Mouse (Mus musculus): ENCODE measurements around the gene Was. TPM values are rescaled to one million over a fixed set of nuclear protein-coding genes. Genes with fewer than 3 reads are reported as not detected.
"Not testable (repeated sequence)": the region's sequence is repeated elsewhere in the genome, so short reads cannot be mapped to it uniquely, and the experiment has no call there.

Was gene
- polyA plus RNA-seq, 1 experiment from 2014 or later, result 0.26 TPM

DNA sequence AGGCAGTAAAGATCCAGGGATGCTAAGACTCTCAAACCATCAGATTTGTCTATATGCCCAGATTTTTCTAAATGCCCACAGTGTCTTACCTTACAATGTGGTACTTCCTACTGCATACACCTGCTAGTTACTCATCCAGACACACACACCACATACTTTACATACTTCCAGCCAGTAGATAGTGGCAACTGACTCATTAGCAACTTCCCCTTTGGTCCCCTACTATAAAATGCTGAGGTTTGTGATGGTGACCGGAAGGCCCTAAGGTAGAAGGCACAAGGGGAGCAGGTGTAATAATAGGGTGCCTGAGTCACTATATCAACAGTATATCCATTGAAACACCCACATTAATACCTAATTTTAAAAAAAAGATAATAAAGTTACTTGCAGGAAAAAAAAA, 21.1 kb downstream of the Was start:
- Histone ChIP-seq H3K4me2 (replicated peaks) (no peak overlapping the region), H3K4me1 (0 out of 2 replicates have a peak, but pooled peaks cover 7% of the 10 kb centered on the region), H3K27ac (replicated peaks) (no peak overlapping the region), H3K4me3 (no peak overlapping the region), H3K27me3 (no peaks in the 10 kb centered on the region), H3K9ac (replicated peaks) (no peak overlapping the region), H3K36me3 (peaks cover 47% of the 10 kb centered on the region), H3K9me3 (no peaks in the 10 kb centered on the region)
- 96% methylated on average over 1 of the region's 1 CpGs for WGBS
- no peak for ATAC-seq (ENCODE audit: low FRiP score, low read depth)

DNA sequence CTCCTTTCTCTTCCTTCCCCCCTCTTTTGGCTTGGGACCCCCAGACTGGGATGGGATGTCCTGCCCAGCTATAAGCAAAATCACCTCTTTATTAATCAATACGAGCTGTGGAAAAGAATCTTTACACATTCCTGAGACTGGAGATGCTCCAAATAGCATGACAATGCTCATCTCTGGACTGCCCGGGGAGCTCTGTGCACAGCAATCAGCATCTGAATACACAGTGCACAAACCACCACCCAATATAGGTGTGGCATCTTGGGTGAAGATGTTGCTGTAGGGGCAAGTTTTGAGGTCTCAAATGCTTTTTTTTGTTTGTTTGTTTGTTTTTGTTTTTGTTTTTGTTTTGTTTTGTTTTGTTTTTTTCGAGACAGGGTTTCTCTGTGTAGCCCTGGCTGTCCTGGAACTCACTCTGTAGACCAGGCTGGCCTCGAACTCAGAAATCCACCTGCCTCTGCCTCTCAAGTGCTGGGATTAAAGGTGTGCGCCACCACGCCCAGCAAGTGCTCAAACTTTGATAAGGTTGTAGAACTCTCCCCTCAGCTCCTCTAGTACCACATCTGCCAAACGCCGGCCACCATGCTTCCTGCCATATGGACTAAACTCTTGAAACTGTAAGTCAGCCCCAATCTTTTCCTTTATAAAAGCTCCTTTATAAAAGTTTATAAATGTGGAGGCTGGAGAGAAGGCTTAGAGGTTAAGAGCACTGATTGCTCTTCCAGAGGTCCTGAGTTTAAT, 39.1 kb downstream of the Was start:
- H3K36me3 ChIP-seq; H3K4me2 ChIP-seq (replicated peaks); H3K4me1 ChIP-seq; H3K27ac ChIP-seq (replicated peaks); H3K4me3 ChIP-seq; H3K9ac ChIP-seq (replicated peaks); H3K9me3 ChIP-seq; ATAC-seq (ENCODE audit: low FRiP score, low read depth); H3K27me3 ChIP-seq: not testable (repeated sequence)
- WGBS, result 86% methylated on average over 8 of the region's 8 CpGs

DNA sequence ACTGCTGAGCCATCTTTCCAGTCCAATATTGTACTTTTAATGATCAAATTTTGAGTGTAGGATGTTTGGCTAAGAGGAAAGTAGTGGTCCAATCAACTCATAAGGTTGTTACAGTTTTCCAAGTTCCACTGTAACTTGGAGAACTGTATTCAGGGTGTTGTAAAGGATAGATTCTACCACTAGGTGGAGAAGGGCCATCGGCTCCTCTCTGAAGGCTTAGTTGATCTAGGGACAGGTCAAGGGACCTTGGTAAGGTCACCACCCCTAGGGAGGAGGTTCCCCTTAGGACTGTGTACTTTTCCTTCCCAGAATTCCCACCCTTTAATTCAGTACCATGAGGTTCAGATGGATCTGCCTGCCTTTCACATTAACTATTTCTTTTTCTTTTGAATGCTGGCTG, 57.3 kb downstream of the Was start:
- Histone ChIP-seq H3K4me1 (no peaks in the 10 kb centered on the region), H3K4me3 (no peak overlapping the region), H3K4me2 (replicated peaks) (no peak overlapping the region), H3K9ac (replicated peaks) (no peak overlapping the region), H3K27ac (replicated peaks) (no peak overlapping the region), H3K27me3 (no peaks in the 10 kb centered on the region), H3K36me3 (no peaks in the 10 kb centered on the region), H3K9me3 (no peaks in the 10 kb centered on the region)
- no peak for ATAC-seq (ENCODE audit: low FRiP score, low read depth)
- 67% methylated on average over 1 of the region's 1 CpGs for WGBS

Other genes starting within 250 kb of the Was start
- 63.2 and 68.3 TPM in 2 replicates for gene Otud5, start 249.1 kb downstream of the Was start, polyA plus RNA-seq (2016; fragmentation: Nextera tagmentation; extraction: Ambion mirVana)
- gene Pim2, start 212.2 kb downstream of the Was start, polyA plus RNA-seq (2016; fragmentation: Nextera tagmentation; extraction: Ambion mirVana), result 19.2 and 19.7 TPM in 2 replicates
- gene Slc35a2, start 206.5 kb downstream of the Was start, polyA plus RNA-seq (2016; fragmentation: Nextera tagmentation; extraction: Ambion mirVana), result 31.0 and 31.4 TPM in 2 replicates
- gene Pqbp1, start 191.2 kb downstream of the Was start, polyA plus RNA-seq (2016; fragmentation: Nextera tagmentation; extraction: Ambion mirVana), result 177 and 180 TPM in 2 replicates
- 156 and 160 TPM in 2 replicates for gene Timm17b, start 191.1 kb downstream of the Was start, polyA plus RNA-seq (2016; fragmentation: Nextera tagmentation; extraction: Ambion mirVana)
- not detected in 2 replicates for gene Gm10491, start 182.7 kb downstream of the Was start, polyA plus RNA-seq (2016; fragmentation: Nextera tagmentation; extraction: Ambion mirVana)
- gene Gm10490, start 181.0 kb downstream of the Was start, polyA plus RNA-seq (2016; fragmentation: Nextera tagmentation; extraction: Ambion mirVana), result not detected in 2 replicates
- gene Pcsk1n, start 170.7 kb downstream of the Was start, polyA plus RNA-seq (2016; fragmentation: Nextera tagmentation; extraction: Ambion mirVana), result 77.5 and 87.2 TPM in 2 replicates
- gene Eras, start 161.9 kb downstream of the Was start, polyA plus RNA-seq (2016; fragmentation: Nextera tagmentation; extraction: Ambion mirVana), result not detected in 2 replicates
- 80.1 and 87.9 TPM in 2 replicates for gene Hdac6, start 142.6 kb downstream of the Was start, polyA plus RNA-seq (2016; fragmentation: Nextera tagmentation; extraction: Ambion mirVana)
- gene Gata1, start 112.4 kb downstream of the Was start, polyA plus RNA-seq (2016; fragmentation: Nextera tagmentation; extraction: Ambion mirVana), result 1.5 TPM in 2 replicates
- gene Glod5, start 72.0 kb downstream of the Was start, polyA plus RNA-seq (2016; fragmentation: Nextera tagmentation; extraction: Ambion mirVana), result not detected in 2 replicates
- 68.5 and 70.3 TPM in 2 replicates for gene Suv39h1, start 15.7 kb downstream of the Was start, polyA plus RNA-seq (2016; fragmentation: Nextera tagmentation; extraction: Ambion mirVana)
- 39.5 and 44.6 TPM in 2 replicates for gene Wdr13, start 42.4 kb upstream of the Was start, polyA plus RNA-seq (2016; fragmentation: Nextera tagmentation; extraction: Ambion mirVana)
- gene Rbm3, start 55.4 kb upstream of the Was start, polyA plus RNA-seq (2016; fragmentation: Nextera tagmentation; extraction: Ambion mirVana), result 397 and 431 TPM in 2 replicates
- gene Tbc1d25, start 85.7 kb upstream of the Was start, polyA plus RNA-seq (2016; fragmentation: Nextera tagmentation; extraction: Ambion mirVana), result 12.7 and 13.2 TPM in 2 replicates
- 26.3 and 32.6 TPM in 2 replicates for gene Ebp, start 103.0 kb upstream of the Was start, polyA plus RNA-seq (2016; fragmentation: Nextera tagmentation; extraction: Ambion mirVana)
- gene Porcn, start 116.0 kb upstream of the Was start, polyA plus RNA-seq (2016; fragmentation: Nextera tagmentation; extraction: Ambion mirVana), result 23.2 and 25.0 TPM in 2 replicates
- 43.7 and 44.2 TPM in 2 replicates for gene Ftsj1, start 161.9 kb upstream of the Was start, polyA plus RNA-seq (2016; fragmentation: Nextera tagmentation; extraction: Ambion mirVana)
- gene Slc38a5, start 180.6 kb upstream of the Was start, polyA plus RNA-seq (2016; fragmentation: Nextera tagmentation; extraction: Ambion mirVana), result 7.3 and 7.7 TPM in 2 replicates
- not detected in 2 replicates for gene Ssxb10, start 236.9 kb upstream of the Was start, polyA plus RNA-seq (2016; fragmentation: Nextera tagmentation; extraction: Ambion mirVana)